In genomic region chr6:116082239-116082638, GRCm38 (mm10) we compare ENCODE assay signal across 24 mouse cellular contexts.
"Had no signal": no experiment of that assay in that cellular context is flagged by ENCODE, and none has a peak within 500 bp of the region (broad histone marks: within the 10 kb centered on the region; RNA-seq: fewer than 3 reads in every experiment).

No protein-coding gene starts in this region.

- H3K4me1 ChIP-seq: hindbrain, embryonic 13.5 days; hindbrain, embryonic 15.5 days; kidney, embryonic 15.5 days; limb, embryonic 10.5 days; limb, embryonic 12.5 days had no signal

- DNase-seq: forebrain, postnatal 0 days; gastrocnemius, postnatal 14 days; gastrocnemius, postnatal 36 days; heart, adult 18-20 months; heart, postnatal 14 days; heart, postnatal 36 days; kidney, adult 11 months; kidney, adult 2 months; kidney, adult 9 months; kidney, postnatal 10 days; kidney, postnatal 25 days; kidney, postnatal 4 days; liver had no signal

- H3K9ac ChIP-seq: forebrain, postnatal 0 days; heart, embryonic 12.5 days; hindbrain, embryonic 13.5 days; hindbrain, embryonic 15.5 days; kidney, embryonic 15.5 days; limb, embryonic 12.5 days; liver, embryonic 12.5 days had no signal

- H3K9me3 ChIP-seq: heart, embryonic 10.5 days; heart, embryonic 12.5 days; hindbrain, embryonic 13.5 days; hindbrain, embryonic 15.5 days; kidney, embryonic 15.5 days; limb, embryonic 10.5 days; limb, embryonic 12.5 days; liver, embryonic 12.5 days had no signal

- H3K36me3 ChIP-seq: heart, embryonic 10.5 days; heart, embryonic 12.5 days; hindbrain, embryonic 13.5 days; hindbrain, embryonic 15.5 days; kidney, embryonic 15.5 days; limb, embryonic 10.5 days; limb, embryonic 12.5 days; liver, embryonic 12.5 days had no signal

- H3K27ac ChIP-seq: heart, embryonic 10.5 days; hindbrain, embryonic 13.5 days; hindbrain, embryonic 15.5 days; hindbrain, postnatal 0 days; kidney, embryonic 15.5 days; layer of hippocampus, adult 2 months; left cerebral cortex, adult 2 months; limb, embryonic 10.5 days; limb, embryonic 12.5 days; liver, embryonic 12.5 days had no signal

- H3K4me2 ChIP-seq: heart, embryonic 12.5 days; hindbrain, embryonic 13.5 days; hindbrain, embryonic 15.5 days; kidney, embryonic 15.5 days; limb, embryonic 12.5 days; liver, embryonic 12.5 days had no signal

- ATAC-seq: forebrain, postnatal 0 days; hindbrain, postnatal 0 days; liver, embryonic 12.5 days had no signal

- H3K27me3 ChIP-seq: heart, embryonic 12.5 days; hindbrain, embryonic 13.5 days; hindbrain, embryonic 15.5 days; kidney, embryonic 15.5 days; limb, embryonic 12.5 days; liver, embryonic 12.5 days had no signal

- H3K4me3 ChIP-seq: heart, embryonic 10.5 days; heart, embryonic 12.5 days; hindbrain, embryonic 13.5 days; hindbrain, embryonic 15.5 days; kidney, embryonic 15.5 days; layer of hippocampus, adult 2 months; left cerebral cortex, adult 2 months; limb, embryonic 10.5 days; limb, embryonic 12.5 days; liver, embryonic 12.5 days had no signal
